Mouse (Mus musculus): ENCODE measurements around the gene Pex14. TPM values are rescaled to one million over a fixed set of nuclear protein-coding genes. Genes with fewer than 3 reads are reported as not detected.

The Pex14 gene
- total RNA-seq, 2 experiments from 2014 or later: 48.4 to 57.5 TPM

DNA sequence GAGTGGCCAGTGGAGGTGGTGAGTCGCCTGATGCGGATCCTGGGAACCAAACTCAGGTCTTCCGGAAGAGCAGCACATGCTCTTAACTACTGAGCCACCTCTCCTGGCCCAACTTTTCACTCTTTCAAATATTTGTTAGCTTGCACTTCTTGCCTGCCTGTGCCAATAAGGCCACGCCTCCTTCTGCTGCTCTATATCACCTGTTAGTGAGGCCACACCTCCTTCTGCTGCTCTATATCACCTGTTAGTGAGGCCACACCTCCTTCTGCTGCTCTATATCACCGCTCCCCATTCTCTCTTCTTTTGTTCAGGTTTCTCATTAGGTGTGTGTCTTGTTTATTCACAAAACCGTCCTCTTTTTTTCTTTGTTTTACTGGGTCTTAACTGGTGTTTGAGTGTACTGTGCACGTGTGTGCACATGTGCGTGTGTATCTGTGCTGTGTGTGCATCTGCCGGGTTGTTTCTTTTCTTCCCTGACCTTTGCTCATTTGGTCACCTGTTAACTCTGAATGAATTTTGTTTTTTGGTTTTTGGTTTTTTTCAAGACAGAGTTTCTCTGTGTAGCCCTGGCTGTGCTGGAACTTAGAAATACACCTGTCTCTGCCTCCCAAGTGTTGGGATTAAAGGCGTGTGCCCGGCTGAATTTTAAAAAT lies 97.1 kb downstream of the Pex14 start:
- no peak for DNase-seq (ENCODE audit: low spot score in 2 of 2)
- intact Hi-C loops (cut with DNase I): no loop called here

DNA sequence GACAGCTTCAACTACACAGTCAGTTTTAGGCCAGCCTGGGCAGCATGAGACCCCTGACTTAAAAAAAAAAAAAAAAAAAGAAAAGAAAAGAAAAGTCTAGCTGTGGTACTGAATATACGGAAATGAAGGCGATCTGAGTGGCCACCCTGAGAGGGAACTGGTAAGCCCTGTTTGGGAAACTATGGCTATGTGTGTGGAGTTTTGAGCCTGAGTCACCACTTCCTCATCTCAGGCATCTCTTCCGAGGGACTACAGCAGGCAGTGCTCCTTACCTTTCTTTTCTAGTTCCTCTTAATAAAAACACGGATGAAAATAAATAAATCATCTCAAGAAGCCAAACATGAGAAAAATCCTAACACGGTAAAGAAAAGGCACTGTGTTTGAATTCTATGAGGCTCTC lies 98.2 kb downstream of the Pex14 start:
- no peak for DNase-seq (ENCODE audit: low spot score in 2 of 2)
- intact Hi-C loops (cut with DNase I): no loop called here

GRCm38 (mm10) chr4:149000746-149001145 lies 98.9 kb downstream of the Pex14 start:
- no peak for DNase-seq (ENCODE audit: low spot score in 2 of 2)
- intact Hi-C loops (cut with DNase I): no loop called here

DNA sequence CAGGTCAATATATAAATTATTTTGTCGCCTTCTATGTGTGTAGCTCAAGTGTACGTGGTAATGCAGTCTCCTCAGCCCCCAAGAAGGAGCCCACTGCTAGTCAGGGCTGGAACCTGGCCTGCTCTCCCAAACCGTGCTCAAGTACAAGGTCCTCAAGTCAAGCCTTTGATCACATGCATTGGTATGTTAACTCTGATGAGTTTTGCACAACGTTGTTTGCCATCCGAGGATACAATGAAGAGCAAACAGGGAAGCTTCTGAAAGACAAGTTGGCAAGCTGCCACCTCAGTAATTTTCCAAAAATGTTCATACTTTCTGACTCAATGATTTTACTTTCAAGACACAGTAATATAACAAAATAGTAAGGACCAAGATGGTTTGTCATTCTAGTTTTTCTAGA lies 105.7 kb downstream of the Pex14 start:
- intact Hi-C loops (cut with DNase I): no loop called here
- DNase-seq (ENCODE audit: low spot score in 2 of 2): no peak

GRCm38 (mm10) chr4:148990038-148990437 lies 109.6 kb downstream of the Pex14 start:
- intact Hi-C loops (cut with DNase I): no loop called here

GRCm38 (mm10) chr4:148985541-148986476 lies 113.9 kb downstream of the Pex14 start:
- DNase-seq (ENCODE audit: low spot score in 2 of 2): peak in 1 of 2 experiments; percentile 13
- intact Hi-C loops (cut with DNase I): no loop called here

More at GRCm38 (mm10) chr4:148990038-148990437, 109.6 kb downstream of the Pex14 start:
- DNase-seq (ENCODE audit: low spot score in 2 of 2): no peak

DNA sequence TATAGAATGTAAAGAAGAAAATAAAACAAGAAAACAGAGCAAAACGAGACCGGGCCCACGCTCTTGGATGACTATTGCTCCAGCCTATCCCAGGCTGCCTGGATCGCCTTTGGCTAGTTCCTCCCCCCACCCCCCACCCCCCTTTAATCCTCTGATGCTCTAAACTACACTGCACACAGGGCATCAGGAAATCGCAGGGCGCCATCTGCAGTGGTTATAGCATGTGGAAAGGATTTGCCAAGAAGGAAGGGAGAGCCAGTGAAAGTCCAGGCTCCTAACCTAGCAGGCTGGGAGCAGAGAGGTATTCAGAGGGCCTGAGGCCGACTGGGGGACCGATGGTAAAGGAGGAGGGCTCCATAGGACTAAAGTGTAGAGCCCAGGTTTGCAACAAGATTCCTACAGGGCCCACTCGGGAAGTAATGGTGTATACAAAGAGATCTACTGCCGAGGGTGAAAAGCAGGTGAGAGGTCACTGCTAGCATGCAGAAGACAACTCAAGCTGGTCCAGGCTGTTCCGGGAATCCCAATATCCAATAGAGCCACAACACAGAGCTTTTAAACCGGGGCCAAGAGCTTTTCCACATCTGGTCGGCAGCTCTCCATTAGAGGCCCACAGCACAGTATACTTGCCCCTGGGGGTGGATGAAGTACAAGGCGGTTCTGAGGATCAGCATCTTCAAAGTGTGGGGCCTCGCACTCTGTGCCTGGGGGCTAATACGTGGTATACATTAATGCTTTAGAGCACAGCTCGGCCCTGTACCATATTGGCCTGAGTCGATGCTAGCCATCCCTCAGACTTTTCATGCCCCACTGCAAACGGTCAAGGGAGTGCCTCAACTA lies 114.8 kb downstream of the Pex14 start:
- intact Hi-C loops (cut with DNase I): no loop called here
- DNase-seq (ENCODE audit: low spot score in 2 of 2): no peak

GRCm38 (mm10) chr4:148982274-148982673 lies 117.4 kb downstream of the Pex14 start:
- DNase-seq (ENCODE audit: low spot score in 2 of 2): no peak

DNA sequence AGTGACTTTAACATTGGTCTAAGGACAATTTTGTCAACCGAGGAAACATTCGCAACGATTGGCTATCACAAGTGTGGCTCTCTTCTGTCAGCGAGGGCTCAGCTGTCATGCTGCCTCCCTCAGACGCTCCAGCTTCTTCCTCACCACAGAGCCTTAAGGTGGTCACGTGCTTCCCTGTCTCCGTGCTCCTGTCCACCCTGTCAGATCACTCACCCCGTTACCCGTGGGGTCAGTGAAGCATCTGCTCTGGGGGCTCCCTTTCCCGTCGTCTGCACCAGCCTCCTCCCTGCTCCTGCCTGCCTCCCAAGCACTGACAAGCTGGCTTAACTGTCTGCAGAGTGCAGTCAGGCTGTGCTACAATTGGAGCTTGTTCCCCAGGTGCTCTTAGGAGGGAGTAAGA lies 119.8 kb downstream of the Pex14 start:
- intact Hi-C loops (cut with DNase I): no loop called here
- no peak for DNase-seq (ENCODE audit: low spot score in 2 of 2)

More at GRCm38 (mm10) chr4:148982274-148982673, 117.4 kb downstream of the Pex14 start:
- intact Hi-C loops (cut with DNase I): no loop called here

- no peak for DNase-seq (ENCODE audit: low spot score in 2 of 2)
- intact Hi-C loops (cut with DNase I): no loop called here
Measured at GRCm38 (mm10) chr4:148978926-148979325, 120.8 kb downstream of the Pex14 start.

- intact Hi-C loops (cut with DNase I): no loop called here
- no peak for DNase-seq (ENCODE audit: low spot score in 2 of 2)
Measured at GRCm38 (mm10) chr4:148978221-148978855, 121.3 kb downstream of the Pex14 start.

DNA sequence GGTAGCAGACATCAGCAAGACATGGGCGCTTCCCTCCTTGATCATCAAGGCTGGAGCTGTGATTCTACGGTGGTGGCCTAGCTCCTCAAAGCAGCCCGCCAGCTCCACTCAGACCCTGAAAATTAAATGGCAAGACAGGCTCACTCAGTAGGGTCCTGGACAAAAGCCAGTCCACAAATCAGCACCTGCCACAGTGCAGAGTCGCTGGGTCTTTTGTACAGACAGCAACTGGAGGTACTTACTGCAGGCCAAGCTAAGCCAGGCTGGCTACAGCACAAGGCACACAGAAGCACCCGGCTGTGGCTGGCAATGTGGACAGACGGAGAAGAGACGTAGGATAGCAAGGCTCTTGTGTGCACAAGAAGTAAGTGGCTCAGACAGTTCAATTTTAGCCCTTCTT lies 124.8 kb downstream of the Pex14 start:
- DNase-seq (ENCODE audit: low spot score in 2 of 2): no peak
- intact Hi-C loops (cut with DNase I): no loop called here

DNA sequence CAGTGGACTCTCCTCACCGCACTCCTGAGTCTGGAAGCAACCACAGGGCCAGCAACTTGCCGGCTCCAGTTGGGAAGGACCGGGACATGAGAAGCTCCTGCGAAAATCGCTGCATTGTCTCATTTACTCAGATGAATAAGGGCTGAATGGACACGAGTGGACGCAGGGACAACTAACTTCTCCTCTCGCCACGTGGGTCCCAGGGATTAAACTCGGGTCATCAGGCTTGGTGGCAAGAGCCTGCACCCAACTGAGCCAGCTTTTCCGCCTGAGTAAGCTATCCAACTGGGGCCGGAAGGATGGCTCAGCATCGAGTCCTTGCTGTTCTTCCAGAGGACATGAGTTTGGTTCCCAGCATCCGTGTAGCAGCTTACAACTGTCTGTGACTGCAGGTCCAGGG lies 126.3 kb downstream of the Pex14 start:
- no peak for DNase-seq (ENCODE audit: low spot score in 2 of 2)
- intact Hi-C loops (cut with DNase I): no loop called here

- intact Hi-C loops (cut with DNase I): no loop called here
Measured at GRCm38 (mm10) chr4:148972707-148973106, 127.0 kb downstream of the Pex14 start.

GRCm38 (mm10) chr4:148971613-148972242 lies 127.9 kb downstream of the Pex14 start:
- intact Hi-C loops (cut with DNase I): no loop called here
- no peak for DNase-seq (ENCODE audit: low spot score in 2 of 2)

More at GRCm38 (mm10) chr4:148972707-148973106, 127.0 kb downstream of the Pex14 start:
- DNase-seq (ENCODE audit: low spot score in 2 of 2): no peak

DNA sequence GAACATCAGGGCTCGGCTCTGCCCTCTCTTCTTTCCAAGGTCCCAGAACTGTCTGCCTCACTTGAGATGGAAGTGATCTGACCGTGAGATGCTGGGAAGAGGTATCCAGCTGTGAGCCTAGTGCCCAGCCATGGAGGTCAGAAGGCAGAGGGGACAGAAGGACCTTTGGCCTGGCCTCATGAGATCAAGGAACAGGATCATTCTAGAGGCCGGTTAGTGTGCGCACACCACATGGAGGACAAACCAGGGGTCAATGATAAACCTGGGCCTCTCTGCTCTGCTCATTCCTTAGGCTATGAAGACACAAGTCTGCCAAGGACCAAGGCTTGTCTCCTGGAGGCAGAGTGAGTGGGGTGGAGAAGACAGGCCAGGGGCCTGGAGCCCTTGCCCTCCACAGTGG lies 128.9 kb downstream of the Pex14 start:
- intact Hi-C loops (cut with DNase I): no loop called here
- DNase-seq (ENCODE audit: low spot score in 2 of 2): no peak

GRCm38 (mm10) chr4:148969610-148970009 lies 130.1 kb downstream of the Pex14 start:
- DNase-seq (ENCODE audit: low spot score in 2 of 2): no peak
- intact Hi-C loops (cut with DNase I): no loop called here

- no peak for DNase-seq (ENCODE audit: low spot score in 2 of 2)
- intact Hi-C loops (cut with DNase I): no loop called here
Measured at GRCm38 (mm10) chr4:148968859-148969258, 130.8 kb downstream of the Pex14 start.

- peak; percentile 34 to 55 for DNase-seq (ENCODE audit: low spot score in 2 of 2)
- intact Hi-C loops (cut with DNase I): no loop called here
Measured at GRCm38 (mm10) chr4:148966132-148966531, 133.5 kb downstream of the Pex14 start.

Data from left cerebral cortex, postnatal 36 days (tissue).